Mouse (Mus musculus) gastrocnemius, postnatal 36 days (tissue): ENCODE measurements around the gene Ezh2. TPM values are rescaled to one million over a fixed set of nuclear protein-coding genes. Genes with fewer than 3 reads are reported as not detected.

Source experiments
- DNase-seq, 2 experiments: peaks; one replicate each; pipeline ENCODE4 v3.0.0; 2022
- intact Hi-C: fragments of 180-260 bp; cut with DNase I; formaldehyde crosslinking; loops from one replicate; pipeline ENCODE4 v1.15.1; 2025
- total RNA-seq, 2 experiments: library from RNA; stranded (reverse); gene quantifications; 2 replicates each; pipeline ENCODE4 v1.2.3; 2021

Ezh2 gene
- total RNA-seq, 2 experiments from 2014 or later, result 6.7 to 8.2 TPM

DNA sequence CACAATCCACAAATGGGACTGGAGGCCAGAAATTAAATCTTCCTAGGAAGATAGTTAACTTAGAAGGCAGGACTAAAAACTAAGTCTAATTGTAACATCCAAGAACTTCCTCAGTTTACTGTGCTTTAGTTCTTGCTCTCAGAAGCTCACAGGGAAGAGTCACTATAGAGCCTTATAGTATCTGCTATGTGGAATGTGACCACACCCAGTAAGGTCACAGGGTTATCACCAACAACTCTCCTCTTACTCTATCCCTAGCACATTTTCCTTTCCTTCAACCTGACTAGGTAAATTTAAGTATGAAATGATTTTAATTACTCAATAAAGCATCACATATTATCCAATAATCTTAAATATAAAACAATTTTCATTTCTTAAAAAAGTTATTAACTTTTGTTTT is 34.7 kb downstream of the Ezh2 start:
- intact Hi-C loops, result loop anchor here (5.0 kb wide), 1 partner anchor 72 kb away; no protein-coding TSS in a partner anchor
- no peak for DNase-seq

DNA sequence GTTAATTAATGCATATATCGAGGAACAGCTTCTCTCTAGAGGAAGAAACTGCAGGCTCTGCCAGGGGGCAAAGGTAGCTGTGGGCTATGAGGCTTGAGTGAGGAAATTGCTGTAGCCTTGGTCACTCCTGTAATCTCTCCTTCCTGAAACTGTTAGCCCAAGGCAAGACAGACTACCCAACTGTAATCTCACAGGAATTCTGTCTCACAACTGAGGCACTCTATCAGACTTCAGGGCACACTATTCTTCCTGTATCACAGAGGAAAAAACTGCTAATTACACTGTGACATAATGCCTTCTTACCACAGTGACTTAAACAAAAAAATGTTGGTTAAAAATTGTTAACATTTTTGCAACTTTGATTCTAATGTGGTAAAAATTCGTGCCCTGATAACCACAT is 35.9 kb downstream of the Ezh2 start:
- intact Hi-C loops, result no loop called here
- no peak for DNase-seq

DNA sequence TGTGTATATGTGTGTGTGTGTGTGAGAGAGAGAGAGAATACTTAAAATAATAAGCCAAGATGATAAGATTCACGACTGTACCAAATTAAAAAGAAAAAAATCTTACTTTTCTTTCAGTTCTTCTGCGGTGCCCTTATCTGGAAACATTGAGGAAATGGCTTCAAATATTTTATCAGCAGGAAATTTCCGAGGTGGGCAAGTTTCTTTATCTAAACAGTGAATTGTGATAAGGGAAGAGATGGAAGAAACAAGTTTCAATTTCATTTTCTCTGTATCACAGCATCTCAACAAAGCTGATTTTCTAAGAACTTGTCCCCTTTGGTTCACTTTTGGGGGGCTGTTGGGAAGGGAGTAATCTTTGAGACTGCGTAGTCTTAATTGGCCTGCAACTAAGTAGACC is 42.9 kb downstream of the Ezh2 start:
- intact Hi-C loops, result no loop called here
- DNase-seq, result no peak

DNA sequence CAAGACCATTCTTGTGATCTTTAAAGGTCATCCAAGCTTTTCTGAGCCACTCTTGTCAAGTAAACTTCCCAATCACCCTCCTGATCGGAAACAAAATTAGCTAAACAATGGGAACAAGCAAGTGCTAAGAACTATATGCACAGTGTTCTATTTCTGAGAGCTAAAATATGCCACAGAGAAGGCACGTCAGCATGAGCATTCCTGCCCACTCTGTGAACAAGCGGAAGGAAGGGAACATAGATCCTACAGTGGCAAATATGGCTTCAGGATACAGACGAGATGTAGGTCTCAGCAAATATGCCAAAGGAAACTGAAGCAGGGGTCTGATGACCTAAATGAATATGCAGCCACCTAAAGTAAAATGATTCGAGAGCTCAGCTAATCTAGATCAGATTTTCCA is 59.8 kb downstream of the Ezh2 start:
- intact Hi-C loops, result no loop called here

DNA sequence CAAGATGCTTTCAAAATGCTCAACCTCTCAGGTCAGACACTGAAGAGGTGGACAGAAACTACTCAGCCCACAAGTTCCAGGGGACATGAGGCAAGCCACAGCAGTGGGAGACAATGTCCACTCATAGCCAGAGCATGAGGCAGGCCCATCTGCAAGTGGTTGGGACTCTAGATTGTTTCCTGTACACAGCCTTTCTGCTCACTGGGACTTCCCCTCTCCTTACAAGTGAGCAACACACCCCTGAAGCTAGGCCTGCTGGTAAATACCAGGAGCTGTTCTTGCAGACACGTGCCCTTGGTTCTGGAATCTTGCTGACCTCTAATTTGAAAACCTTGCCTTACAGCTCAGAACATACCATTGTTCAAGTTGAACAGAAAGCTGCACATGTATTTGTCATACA is 62.6 kb downstream of the Ezh2 start:
- intact Hi-C loops, result no loop called here

More for the DNA sequence above, 59.8 kb downstream of the Ezh2 start:
- no peak for DNase-seq

DNA sequence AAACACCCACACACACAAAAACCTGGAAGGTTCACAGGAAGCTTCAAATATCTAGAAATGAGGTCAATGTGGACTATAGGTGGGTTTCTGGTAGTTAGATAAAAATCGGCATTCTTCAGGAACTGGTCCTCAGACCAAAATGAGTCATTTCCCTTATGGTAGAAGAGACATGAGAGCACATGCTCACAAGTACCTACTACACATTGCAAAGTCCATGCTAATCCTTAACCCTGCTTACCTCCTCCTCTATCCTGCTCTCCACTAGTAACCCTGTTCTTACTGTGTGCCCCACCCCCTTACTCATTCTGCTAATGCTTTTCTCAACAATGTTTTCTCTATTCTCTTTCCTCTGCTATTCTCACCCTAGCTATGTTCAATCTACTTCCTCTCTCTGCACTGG is 67.5 kb downstream of the Ezh2 start:
- DNase-seq, result no peak
- intact Hi-C loops, result no loop called here

More for the DNA sequence above, 62.6 kb downstream of the Ezh2 start:
- DNase-seq, result no peak

DNA sequence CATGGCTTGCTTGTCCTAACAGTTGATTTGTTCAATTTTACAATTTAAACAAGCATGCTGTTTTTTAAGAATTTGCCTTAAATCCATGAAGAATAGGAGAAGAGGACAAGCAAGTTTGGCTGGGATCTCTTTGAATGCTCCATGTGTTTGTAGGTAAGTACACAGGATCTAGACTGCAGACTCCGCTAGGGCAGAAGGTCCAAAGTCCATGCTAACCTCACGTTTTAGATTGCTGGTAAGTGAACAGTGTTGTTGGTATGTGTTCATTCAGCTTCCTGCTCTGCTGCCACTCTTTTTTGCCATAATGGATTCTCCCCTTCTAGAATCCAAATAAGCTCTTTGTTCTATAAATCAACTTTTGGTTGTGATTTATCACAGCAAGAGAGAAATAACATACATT is 68.0 kb downstream of the Ezh2 start:
- intact Hi-C loops, result no loop called here
- no peak for DNase-seq

DNA sequence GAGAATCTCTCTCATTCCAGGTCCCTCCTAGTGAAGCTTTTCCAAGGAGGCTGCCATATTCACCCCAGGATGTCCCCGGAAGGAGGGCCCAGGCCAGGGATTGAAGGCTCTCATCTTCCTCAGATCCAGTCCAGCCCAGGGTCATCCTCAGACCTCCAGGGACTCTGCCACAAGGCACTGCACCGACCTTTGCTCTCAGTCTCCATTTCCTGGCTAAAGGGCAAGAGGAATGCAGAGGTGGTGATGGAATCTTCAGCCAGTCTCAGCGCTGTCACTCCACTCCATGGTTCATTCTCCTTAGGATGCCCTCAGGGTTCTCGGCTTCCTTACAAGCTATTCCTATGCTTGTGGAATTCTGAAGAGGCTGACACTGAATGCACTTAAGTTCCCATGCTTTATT is 68.7 kb downstream of the Ezh2 start:
- DNase-seq, result no peak
- intact Hi-C loops, result no loop called here

DNA sequence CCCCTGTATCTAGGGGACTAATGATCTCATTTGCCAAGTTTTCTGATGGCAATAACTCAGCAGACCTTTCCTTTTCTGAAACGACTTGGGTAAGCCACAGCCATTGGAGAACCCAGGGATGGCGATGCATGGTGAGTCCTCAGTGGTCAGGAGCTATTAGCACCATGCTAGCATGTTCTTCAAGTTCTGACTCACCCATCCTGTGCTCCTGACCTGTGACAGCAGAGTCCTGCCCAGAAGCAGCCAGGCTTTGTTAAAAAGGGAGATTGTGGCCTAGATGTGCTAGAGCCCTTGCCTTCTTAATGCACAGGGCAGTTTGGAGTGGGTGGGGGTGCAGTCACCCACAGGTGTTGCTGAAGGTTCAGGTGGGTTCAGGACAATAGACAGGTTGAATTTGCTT is 70.1 kb downstream of the Ezh2 start:
- no peak for DNase-seq
- intact Hi-C loops, result no loop called here

DNA sequence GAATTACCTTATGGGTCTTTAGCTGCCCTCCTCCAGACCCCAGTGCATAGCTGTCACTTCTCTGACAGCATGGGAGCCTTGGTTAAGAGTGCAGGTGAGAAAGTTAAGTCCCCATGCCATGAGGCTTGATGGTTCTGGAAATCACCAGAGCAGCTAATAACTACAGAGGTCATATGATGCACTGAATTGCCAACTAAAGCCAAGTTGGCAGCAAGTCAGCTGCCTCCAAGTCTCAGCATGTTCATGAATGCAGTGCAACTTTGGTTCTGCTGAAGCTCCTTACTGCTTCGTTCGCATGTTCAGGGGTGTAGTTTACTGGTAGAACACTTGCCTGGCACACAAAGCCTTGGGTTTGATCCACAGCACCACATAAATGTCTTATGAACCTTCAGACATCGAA is 72.7 kb downstream of the Ezh2 start:
- no peak for DNase-seq
- intact Hi-C loops, result no loop called here

DNA sequence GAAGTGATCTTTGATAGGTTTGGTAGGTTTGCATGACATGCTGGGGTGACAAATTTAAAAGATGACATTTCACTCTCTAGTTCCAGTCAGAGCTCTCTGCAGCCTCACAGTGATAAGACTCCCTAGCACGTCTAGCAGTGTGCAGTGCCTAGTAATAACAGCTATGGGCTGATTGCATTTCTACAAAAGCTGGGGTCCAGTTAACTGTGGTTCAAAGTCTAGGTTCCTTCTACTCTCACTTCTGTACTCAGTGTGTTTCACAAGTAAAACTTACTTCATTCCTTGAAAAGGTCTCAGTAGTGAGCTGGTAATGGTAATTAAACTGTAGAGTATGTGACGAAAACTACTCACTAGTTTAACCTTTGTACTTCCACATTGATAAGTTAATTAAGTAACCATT is 75.1 kb downstream of the Ezh2 start:
- intact Hi-C loops, result no loop called here
- DNase-seq, result no peak

DNA sequence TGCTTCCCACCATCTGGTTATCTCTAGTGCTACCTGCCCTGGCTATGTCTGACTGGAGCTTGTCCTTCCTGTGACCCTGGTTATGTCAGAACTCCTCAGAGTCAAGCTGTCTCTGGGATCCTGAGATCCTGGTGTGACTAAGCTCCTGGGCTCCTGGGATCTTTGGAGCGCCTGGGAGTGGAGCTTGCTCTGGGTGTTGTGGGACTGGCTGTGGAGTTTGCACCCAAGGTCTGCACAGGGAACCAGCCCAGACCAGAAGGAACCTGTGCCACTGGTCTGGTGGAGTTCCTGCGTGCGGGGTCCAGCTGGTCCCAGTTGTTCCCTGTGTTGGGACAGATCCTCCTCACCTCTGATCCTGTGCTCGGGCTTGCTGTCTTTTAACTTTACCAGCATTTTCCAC is 100.6 kb downstream of the Ezh2 start:
- DNase-seq, result no peak
- intact Hi-C loops, result no loop called here

DNA sequence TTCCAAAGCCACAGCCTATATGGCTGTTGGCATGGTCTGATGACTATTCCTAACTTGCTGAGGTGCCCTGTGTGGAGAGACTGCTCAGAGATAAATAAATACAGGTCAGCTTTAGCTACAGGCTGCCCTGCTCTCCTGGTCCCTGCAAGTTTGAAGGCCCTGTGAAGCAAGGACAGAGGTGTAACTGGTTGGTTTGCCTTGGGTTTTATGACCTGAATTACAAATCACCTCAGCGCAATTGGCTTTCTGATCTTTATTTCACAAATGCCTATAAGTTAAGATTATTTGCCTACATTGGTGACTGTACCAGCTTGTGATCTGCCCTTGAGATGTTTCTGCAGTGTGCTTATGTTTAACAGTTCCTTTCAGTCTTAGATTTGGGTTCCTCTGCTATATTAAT is 113.1 kb downstream of the Ezh2 start:
- DNase-seq, result no peak
- intact Hi-C loops, result no loop called here

Other genes with a start within 250 kb of the Ezh2 start
- gene Cul1, start 141.9 kb downstream of the Ezh2 start, total RNA-seq, result 10 to 100 TPM; 53.3 to 62.7 TPM
- gene Pdia4, start 218.1 kb upstream of the Ezh2 start, total RNA-seq, result 10 to 100 TPM; 12.4 to 14.2 TPM
- under 1 TPM; 0.27 to 0.69 TPM for gene Zfp786, start 235.5 kb upstream of the Ezh2 start, total RNA-seq
- gene Zfp398, start 240.3 kb upstream of the Ezh2 start, total RNA-seq, result 1 to 10 TPM; 4.0 to 6.2 TPM